Mouse (Mus musculus) cerebellum, adult 9-11 months (tissue): Measurements from ENCODE around the gene Tmem161a.
A peak's percentile ranks its signal among the peaks of the same experiment; 100 is the strongest.

Source experiments
- DNase-seq: peaks from one replicate; pipeline ENCODE4 v3.0.0; 2022

The Tmem161a gene

DNA sequence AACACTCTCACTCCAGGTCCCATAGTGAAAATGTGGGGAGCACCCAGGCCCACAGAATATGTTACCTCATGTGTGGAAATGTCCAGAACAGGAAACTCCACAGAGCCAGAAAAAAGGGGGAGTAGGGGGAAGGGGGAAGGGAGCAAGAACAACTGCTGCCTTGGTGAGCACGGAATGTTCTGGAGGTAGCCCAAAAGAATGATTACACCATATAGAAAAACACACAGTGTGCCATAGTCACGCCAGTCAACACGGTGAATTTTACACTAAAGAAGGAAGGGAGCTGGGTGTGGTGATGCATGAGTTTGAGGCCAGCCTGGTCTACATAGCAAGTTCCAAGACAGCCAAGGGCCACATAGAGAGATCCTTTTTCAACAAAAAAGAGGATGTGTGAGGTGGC lies 8.8 kb upstream of the Tmem161a start:
- no peak for DNase-seq

DNA sequence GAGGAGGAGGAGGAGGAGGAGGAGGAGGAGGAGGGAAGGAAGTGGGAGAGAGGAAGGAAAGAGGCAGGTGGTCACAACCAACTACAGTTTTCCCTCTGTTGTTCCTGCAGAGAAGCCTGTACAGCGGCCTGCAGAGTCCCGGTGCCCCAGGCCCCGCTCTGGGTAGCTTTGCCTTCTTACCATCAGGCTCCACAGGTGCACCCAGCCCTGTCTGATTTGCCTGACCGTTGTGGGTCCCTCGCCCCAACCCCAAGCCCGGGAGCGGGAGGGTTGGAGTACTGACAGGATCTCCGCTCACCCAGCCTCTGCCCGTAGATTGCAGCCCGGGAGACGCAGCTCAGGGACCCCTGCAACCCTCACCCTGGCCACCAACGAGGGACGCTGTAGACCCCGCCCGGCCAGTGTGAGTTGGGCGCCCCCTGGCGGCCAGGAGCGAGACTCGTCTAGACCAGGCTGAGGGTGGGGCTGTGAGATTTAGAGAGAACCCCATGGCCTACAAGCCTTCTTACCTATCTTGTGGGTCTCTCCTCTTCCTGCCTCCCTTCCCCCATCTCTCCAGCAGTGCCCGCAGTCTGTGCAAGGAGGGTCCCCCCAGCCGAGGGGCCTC lies 5.5 kb upstream of the Tmem161a start:
- peak; percentile 52 for DNase-seq

DNA sequence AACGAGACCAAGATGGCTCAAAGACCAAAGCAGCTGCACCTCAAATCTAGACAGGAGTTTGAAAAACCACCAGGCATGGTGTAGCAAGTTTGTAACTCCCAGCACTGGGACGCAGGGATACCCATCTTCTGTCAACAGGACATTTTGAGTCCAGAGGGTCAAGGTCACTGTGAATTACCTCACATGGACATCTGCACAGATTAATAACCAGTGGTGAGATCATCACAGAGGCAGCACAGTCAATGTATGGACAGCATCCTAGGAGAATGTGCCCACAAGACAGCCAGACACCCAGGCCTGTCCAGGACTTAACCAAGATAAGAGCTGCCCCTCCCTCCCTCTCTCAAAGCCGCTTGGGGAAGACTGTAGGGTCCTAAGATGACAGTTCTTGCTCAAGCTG lies 2.0 kb upstream of the Tmem161a start:
- no peak for DNase-seq

DNA sequence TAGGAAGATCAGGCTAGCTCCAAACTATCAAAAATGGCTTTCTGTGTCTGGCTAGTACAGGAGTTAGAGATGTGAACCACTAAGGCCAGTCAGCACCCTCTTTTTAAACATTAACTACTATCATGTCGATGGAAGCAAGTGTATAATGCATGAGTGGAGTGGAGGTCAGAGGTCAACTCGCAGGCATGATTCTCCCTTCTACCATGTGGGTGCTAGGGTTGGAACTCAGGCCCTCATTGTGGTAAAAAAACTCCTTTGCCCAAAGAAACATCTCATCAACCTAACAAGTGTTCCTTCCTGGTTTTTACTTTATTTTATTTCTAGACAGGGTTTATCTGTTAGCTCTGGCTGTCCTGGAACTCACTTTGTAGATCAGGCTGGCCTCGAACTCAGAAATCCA lies 1.4 kb upstream of the Tmem161a start:
- no peak for DNase-seq

DNA sequence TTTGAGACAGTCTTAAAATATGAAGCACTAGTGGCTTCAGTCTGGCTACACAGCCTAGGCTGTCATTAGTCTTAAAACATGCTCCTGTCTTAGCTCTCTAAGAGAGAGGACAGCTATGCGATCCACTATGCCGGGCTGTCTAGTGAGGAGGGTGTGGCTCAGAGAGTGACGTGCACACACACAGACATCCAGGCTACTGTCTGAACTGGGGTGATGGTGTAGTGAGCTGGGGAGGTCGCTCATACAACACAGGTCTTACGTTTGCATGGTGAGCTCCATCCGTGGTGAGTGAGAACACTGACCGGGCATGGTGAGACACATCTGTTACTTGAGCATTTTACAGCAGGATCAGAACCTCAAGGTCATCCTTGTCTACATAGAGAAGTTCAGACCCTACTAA lies 916 bp upstream of the Tmem161a start:
- DNase-seq: no peak

DNA sequence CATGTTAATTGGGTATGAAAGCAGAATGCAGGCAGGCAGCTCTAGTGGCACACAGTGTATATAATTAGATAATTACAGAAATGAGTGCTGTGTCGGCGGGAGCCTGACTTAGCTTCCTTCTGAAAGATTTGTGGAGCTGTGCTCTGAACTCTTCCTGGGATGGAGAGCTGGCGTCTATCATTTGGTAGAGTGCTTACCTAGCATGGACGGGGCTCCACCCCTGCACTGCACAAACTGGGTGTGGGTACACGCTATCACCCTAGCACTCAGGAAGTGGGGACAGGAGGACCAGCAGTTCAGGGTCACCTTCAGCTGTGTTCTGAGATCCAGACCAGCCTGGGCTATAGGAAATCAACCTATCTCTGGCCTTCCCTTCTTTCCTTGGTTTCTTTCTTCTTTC lies 1.2 kb downstream of the Tmem161a start:
- DNase-seq: no peak

DNA sequence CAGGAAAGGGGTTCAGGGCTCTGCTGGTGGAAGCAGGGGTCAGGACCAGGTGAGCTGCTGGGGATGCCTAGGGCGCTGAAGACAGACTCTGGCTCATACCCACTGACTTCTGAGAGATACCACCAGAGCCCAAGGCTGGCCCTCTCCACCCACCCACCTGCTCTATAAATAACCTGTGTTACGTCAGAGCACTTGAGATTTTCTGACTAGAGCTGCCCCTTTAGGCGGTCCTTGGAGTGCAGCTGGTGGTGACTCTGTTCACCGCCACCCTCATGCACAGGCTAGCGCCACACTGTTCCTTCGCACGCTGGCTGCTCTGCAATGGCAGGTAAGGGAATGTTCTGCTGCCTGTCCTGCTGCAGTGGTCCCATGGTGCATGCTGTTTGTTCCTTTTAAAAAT lies 1.9 kb downstream of the Tmem161a start:
- DNase-seq: no peak

DNA sequence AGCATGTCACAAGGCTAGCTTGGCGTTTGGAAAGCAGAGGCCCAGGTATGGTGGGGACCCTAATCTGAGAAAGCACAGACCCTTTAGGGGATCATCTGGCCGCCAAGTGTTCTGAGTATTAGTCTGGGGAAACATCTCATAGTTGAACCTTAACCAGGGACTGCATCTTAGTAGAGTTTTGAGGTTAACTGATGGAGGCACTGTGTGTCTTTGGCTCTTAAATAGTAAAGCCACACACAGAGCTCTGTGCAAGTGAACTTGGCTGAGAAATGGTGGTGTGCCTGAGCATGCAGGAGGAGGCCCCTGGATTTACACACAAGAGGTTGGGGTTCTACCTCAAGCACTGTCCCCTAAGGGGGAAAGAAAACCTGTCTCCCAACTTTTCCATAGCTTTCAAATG lies 6.1 kb downstream of the Tmem161a start:
- DNase-seq: no peak

DNA sequence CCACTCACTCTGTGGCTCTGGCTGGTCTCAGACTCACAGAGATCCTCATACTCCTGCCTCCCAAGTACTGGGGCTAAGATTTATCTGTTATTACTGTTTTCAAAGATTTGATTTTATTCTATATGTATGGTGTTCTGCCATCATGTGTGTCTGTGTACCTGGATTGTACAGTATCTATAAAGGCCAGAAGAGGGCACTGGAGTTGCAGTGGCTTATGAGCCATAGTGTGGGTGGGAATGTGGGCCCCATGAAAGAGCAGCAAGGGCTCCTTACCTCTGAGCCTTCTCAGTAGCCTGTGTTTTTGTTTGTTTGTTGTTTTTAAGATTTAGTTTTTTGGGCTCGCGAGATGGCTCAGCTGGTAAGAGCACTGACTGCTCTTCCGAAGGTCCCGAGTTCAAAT lies 6.9 kb downstream of the Tmem161a start:
- no peak for DNase-seq

DNA sequence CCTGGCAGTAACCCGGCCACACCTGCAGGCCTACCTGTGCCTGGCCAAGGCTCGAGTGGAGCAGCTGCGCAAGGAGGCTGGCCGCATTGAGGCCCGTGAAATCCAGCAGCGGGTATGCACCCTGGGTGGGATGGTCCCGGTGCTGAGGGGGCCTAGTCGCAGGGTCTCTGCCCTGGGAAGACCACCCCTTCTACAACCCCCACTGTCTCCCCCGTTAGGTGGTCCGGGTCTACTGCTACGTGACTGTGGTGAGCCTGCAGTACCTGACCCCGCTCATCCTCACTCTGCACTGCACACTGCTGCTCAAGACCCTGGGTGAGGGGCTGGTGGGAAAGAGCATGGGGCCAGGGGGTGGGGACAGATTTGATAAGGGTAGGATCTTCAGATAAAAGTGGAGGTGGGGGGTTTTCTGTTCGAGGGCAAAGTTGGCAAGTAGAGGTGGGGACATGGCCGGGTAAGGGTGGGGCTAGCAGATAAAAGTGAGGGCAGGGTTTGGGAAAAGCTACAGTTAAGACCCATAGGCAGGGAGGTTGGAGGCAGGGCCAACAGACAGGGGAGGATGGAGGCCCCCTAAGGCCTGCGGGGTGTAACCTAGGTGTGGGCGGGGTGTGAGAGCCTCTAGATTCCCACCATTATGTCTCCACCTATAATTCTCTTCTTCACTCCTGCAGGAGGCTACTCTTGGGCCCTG lies 9.2 kb downstream of the Tmem161a start:
- no peak for DNase-seq

DNA sequence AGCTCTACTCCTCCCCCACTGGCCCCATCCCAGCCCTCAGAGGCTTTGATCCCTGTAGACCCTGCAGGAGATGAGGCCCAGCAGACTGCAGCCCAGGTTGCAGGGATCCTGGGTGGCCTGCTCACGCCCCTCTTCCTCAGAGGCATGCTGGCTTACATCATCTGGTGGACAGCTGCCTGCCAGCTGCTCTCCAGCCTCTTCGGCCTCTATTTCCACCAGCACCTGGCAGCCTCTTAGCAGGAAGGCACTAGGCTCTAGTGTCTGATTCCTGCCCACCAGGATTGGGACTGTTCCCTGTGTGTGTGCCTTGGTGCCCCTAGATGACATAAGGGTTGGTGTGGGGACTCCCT lies 9.7 kb downstream of the Tmem161a start:
- DNase-seq: no peak

DNA sequence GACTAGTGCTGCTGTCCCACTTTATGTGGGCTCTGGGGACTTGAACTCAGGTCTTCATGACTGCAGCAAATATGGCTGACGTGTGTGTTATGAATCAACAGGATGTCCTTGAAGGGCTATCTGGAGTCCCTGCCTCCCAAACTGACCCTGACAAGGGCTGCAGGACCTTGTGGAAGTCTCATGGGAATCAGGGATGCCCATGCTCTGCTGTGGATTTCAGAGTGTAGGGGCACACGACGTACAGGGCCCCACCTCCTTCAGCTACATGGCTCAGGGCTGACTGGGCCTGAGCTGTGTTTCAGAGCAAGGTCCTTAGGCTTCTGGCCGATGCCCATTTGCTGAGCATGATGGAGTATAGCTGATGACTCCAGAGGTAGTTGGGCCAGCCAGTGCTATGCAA lies 11.0 kb downstream of the Tmem161a start:
- DNase-seq: no peak

DNA sequence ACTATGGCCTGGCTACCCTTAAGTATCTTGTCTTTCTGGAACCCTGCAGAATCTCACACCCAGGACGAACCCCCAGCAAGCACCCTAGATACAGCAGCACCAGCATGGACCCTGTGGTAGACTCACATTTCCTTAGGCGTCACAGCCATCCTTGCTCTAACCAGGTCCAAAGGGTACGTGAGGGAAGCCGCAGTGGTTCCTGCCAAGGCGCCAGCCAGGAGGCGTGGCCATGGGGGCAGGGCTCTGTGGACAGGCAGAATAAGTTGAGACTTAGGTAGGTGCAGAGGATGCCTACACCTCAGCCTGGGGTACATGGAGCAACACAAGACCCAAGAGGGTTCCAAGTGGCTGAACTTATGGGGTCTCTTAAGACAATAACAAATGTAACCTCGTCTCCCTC lies 16.6 kb downstream of the Tmem161a start:
- no peak for DNase-seq

DNA sequence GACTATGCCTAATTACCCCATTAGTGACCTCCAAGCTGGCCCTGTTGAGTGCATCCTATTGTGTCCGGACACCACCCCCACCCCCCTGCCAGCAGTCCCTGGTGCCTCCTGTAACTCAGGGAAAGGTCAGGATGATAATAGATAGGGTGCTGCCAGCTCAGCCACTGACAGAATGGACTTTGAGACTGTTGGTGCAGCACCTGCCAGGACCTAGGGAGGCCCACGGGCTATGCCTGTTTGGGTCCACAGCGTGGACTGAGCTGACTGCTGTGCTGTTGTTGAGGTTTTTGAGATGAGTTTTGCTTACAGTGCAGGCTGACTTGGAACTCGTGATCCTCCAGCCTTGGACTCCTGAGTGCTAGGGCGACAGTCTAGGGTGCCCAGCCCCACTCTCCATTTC lies 21.1 kb downstream of the Tmem161a start:
- no peak for DNase-seq

DNA sequence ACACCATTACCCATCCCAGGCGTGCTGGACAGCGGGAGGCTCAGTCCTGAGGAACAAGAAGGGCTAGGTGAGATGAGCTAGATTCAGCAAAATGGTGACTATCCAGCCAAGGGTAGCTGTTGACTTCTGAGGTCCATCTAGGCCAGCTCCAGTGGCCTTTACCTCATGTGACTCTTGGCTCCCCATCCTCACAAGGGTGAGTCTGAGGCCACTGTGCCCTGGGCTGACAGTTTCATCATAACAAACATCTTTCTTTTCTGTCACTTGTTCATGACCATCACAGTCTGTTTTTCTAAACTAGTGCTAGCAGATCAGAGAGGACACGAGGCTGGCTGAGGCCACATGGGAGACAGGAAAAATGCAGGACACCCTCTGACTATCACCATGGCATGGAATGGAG lies 22.0 kb downstream of the Tmem161a start:
- no peak for DNase-seq

DNA sequence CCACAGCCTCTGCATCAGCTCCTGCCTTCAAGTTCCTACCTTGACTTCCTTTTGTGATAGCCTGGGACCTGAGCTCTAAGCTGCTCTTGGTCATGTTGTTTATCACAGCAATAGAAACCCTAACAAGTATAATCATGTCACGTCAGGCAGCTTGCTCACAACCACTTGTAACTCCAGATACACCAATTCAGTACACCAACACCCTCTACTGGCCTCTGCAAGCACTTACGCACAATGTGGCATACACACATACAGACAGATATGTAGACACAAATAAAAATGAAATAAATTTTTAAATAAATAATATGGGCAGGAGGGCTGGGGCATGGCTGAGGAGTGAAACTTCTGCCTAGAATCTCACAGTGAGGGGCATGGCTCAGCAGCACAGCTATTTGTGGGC lies 23.6 kb downstream of the Tmem161a start:
- DNase-seq: no peak

DNA sequence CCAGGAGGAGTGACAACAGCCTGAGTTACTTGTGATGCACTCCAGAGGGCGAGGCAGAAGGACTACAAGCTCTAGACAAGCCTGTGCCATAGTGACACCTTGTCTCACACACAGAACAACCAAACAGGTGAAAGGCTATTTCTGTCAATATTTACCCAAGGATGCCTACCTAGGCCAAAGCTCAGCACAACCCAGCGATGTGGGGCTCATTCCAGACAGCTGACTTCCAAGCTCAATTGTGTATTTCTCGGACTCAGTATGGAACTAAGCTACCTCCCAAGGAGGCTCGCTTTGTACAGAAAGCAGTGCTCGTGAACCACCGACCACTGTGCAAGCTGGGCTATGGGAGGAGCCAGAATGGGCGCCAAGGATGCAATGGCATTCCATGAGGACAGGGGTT lies 25.4 kb downstream of the Tmem161a start:
- no peak for DNase-seq

DNA sequence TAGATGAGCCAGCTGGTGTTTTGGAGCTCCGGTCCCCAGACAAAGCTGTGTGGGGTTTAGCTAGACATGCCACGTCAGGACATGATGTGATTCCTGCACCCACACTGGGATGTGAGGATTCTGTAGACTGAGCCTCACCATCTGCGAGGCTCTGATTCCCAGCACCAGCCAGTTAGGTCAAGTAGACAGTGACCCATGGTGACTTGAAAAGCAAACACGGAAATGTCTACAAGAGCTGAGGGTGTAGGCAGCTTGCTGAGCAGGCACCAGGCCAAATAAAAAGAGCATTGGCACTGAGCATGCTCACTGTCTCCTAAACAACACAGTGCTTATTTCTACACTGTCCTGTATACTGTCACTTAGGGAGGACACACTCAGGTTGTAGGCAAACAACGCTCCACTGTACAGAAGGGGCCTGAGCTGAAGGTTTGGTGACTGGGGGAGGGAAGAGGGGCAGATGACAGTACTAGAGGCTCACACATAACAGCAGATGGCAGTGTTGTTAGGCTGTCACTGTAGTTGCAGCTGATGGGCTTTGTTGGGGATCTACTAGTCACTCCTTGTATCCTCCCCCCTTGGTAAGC lies 28.0 kb downstream of the Tmem161a start:
- peak; percentile 81 for DNase-seq

DNA sequence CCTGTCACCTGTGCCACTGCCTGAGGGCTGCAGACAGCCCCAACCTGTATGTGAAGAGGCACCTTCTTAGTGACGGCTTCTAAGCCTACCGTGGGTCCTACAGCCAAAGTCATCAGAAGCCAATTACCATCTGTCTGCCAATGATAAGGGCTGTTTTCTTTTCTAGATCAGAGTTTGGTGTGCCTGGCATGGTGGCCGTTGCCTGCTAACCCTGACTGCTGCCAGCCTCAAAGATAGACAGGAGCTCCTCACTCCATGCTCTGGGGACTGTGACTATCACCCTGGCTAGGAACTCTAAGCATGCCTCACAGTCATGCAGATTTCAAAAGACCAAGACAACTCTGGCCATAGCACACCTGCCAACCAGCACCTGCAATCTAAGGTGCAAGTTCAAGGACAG lies 29.3 kb downstream of the Tmem161a start:
- no peak for DNase-seq

DNA sequence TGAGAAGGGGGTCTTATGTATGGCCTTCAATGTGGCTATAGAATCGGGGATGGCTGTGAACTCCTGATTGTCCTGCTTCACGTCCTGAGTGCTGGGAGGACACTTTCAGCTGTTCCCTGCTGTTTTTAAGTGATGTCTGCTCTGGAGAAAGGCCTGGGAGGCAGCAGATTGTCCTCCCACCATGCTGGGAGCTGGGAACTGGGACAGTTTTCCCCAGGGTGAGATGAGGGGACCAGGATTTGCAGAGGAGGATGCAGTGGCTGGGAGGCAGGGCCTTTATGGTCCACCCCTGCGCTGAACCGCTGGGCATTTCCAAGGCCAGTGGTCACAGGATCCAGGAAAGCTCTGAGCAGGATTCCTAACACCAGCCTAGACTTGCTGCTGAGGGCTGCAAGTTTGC lies 30.9 kb downstream of the Tmem161a start:
- DNase-seq: no peak

DNA sequence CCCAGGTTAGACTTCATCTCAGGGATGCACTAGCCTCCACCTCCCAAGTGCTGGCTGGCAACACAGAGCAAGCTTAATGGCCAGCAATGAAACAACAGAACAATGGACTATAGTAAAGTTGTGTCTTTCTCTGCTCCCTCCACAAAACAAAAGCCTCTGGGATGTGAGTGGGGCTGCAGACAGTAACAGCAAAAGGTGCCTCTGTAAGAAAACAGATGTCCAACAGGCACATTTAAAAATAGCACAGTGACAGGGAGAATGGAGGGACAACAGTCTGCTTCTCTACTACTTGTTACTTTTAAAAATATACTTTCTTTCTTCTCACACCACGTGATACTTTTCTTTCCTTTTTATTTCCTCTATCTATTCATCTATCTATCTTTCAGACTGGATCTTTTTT lies 32.6 kb downstream of the Tmem161a start:
- DNase-seq: no peak

DNA sequence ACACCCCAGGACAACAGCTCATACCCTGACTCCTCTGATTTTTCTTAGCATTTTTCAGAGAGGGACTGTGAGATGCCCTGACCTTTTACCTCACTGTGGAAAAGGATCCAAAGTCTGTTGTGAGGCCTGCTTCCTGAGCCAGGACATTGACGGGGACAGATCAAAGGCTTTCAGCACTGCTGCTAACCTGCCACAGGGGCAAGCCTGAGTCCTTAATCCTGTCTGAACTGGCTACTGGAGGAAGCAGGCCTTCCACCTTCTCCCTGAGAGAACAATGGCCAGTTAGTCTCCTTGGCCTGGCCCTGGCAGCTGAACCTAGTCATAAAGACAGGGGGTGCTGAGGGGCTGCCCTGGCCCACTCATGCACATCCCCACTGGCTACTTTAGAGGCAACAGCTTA lies 36.0 kb downstream of the Tmem161a start:
- no peak for DNase-seq

DNA sequence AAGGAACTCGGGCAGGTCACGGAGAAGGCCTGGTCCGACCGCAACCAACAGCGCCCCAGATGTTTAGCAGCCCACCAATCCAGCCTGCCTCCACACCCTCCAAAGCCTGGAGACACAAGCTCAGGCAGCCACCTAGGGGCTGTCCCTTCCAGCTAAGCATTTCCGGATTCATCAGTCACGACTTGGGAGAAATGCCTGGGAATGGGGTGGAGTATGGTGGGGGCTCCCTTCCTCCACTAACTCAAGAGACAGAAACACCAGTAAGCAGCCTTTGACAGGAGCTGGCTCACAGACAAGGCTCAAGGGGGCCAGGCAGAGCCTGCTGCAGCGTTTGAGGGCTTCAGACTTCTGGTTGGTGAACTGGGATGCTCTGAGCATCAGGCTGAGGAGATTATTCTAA lies 38.4 kb downstream of the Tmem161a start:
- peak; percentile 54 for DNase-seq

DNA sequence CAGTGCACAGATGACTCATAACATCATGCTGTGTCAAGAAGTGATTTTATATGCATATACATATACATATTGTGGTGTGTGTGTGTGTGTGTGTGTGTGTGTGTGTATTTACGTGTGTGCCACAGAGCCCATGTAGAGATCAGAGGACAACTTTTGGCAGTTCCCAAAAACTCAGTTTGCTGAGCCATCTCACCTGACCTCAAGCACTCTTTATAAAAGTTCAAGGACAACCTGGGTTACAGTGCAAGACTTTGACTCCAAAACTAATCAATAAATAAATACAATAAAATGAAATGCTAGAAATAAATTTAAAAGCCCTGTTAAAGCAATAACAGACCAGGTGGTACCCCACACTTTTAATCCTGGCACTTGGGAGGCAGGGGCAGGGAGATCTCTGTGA lies 39.1 kb downstream of the Tmem161a start:
- no peak for DNase-seq

DNA sequence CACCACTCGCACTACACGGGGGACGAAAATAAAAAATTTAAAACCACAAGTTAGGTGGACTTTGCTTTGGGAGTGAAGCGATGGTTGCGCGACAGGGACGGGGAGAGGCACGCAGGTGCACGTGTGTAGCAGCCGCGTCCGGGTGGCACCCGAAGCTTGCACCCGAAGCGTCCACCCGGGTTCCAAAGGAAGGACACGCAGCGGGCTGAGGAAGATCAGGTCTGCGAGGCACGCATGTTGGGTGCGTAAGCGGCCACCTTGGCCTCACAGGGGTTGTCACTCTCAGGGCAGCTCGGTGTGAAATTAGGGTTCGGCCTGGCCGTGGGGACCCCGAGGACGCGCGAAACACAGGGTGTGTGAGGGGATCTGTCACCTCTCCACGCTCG lies 39.6 kb downstream of the Tmem161a start:
- no peak for DNase-seq
